Mouse (Mus musculus) inflammation-experienced regulatory T-cells, adult 6 months (primary cell): Measurements from ENCODE around the gene Pde6g. TPM values are rescaled to one million over a fixed set of nuclear protein-coding genes. Genes with fewer than 3 reads are reported as not detected.
A peak's percentile ranks its signal among the peaks of the same experiment; 100 is the strongest.

Experiments
- ATAC-seq: one replicate; pipeline ENCODE4 v1.8.0; 2017
- polyA plus RNA-seq, 3 experiments: library from polyadenylated mRNA; unstranded; fragments of 100-300 nt; shearing (Covaris generic); gene quantifications; one replicate each; pipeline ENCODE4 v1.2.1; 2017

Gene Pde6g
- polyA plus RNA-seq = under 1 TPM in 2 of 3 experiments, not detected in 1; 0.15 to 0.56 TPM

DNA sequence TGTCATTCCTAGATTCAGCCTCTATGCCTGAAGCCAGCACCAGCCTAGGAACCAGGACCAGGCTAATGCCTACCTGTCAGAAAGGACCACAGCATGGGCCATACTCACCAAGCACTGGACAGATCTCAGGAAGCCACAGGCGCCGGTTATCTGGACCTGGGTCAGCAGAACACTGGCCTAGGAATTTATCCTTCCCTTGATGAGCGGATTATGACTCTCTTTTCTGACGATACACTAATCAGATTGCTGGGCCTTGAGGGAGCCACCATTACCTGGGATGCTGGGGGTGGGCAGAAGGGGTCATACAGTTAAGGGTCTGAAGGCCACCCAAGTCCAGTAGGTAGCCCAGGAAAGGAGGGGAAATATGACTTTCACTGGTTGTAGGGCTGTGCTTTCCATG is at the start of gene Pde6g:
Gene Pde6g (minus strand): TSS at position 195 of the 400 bp plus-strand sequence.
- ATAC-seq = no peak

DNA sequence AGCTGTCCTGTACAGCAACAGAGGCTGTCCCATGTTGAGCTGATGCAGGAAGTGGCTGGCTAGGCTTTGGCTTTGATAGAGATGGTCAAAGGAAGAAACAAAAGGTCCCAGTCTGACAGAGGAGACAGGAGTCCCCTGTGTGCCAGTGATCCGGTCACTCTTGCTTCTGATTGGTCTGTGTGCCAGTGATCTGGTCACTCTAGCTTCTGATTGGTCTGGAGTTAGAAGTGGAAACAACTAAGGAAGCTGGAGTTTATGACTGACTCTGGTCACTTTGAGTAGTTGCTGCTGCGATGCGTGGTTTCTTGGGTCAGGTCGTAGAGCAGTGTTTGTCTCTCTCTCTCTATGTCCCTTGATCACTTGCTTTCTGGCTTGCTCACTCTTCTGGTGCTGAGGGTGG is 48.4 kb upstream of the Pde6g start:
- no peak for ATAC-seq

DNA sequence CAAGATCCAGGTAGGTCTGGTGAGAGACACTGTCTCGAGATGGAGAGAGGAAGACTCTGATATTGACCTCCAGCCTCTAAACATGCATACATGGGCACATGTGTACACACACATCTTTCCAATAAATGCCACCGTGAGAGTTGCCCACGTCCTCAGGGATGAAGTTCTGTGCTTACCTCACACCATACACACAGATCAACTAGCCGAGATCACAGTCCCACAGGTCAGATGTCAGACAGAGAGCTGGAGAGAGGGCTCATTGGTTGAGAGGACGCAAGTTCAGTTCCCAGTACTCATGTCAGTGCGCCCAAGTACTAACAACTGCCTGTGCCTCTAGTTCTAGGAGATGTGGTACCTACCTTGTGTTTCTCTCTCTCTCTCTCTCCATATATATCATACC is 47.7 kb upstream of the Pde6g start:
- no peak for ATAC-seq

DNA sequence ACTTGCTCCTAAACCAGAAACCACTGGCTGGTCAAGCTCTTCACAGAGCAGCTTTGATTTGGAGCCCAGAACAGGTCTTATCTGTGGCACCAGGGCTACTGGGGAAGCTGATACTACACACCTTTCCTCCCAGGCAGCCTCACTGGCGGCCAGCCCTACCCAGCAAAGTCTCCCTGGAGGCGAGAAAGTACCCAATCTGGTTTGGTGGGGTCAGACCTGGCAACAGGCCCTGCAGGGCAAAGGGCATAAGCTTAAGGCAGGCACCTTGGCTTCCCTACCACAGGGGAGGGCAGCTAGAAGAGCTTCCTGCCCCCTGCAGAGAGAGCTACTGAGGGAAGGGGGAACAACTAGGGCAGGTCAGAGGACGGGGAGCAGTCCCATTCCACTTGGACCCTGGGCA is 47.1 kb upstream of the Pde6g start:
- no peak for ATAC-seq

DNA sequence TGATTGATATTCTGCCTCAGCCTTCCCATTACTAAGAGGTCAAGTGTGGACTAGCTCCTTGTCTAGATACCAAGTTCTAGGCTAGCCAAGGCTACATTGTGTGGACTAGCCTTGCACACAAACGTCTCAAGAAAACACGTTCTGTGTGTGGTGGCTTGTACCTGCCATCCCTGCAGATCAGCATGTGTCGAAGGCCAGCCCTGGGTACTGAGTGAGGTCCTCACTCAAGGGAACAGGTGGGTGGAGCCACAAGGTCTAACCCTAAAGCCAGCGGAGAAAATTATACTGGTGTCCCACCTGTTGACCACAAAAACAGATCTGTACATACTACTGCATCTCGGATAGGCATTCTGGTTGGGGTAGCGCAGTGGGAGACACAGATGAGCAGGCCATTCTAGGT is 46.6 kb upstream of the Pde6g start:
- no peak for ATAC-seq

DNA sequence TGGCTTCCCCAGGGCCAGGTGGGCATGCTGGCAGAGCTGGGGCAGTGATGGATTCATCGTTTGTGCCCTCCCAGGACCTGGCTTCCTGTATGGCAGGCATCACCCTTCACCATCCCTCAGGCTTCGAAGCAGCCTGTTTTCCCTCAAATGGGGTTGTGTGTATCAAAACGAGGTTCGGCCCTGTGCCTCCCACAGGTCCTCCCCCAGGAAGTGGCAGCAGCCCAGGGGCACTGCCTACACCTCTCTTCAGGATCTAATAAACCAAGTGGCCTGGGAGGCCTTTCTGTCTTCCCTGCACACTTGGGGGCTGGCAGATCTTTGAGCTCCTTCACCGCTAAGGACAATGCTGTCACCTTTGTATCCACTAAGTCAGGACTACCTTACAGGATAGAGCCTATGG is 45.6 kb upstream of the Pde6g start:
- no peak for ATAC-seq

DNA sequence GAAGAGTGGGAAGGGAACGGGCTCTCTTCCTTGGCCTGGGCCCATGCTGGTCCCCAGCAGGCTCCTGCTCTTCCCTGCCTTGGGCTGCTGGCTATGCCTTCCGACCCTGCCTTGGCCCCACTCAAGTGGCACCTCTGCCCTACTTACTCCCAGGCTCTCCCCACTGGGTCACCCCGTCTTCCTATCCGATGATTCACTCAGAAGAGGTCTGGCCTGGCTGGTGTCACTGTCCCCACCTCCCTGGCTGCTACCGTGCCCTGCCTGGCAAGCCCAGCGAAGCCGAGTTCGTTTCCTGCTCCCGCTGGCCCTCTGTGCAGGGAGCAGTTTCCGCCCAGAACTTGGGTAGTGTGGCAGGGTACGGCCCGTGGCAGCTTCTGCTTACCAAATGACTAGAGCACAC is 44.9 kb upstream of the Pde6g start:
- no peak for ATAC-seq

DNA sequence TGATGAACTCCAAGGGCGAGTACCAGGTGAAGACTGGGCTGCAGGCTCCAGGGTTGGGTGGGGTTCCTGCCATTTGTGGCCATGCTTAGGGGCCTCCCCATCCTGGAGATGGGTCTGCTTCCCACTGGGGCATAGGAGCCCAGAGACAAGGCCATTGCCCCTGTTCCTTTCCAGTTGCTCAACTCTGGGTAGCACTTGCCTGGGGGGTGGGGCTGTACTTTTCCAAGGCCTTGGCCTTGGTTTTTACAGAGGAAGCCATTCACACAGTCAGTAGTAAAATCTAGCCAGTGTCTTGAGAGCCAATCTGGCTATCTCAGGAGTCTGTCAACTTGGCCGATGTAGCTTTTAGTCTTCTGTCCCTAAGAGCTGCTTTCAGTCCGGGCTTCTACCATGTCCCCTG is 44.1 kb upstream of the Pde6g start:
- ATAC-seq = no peak

DNA sequence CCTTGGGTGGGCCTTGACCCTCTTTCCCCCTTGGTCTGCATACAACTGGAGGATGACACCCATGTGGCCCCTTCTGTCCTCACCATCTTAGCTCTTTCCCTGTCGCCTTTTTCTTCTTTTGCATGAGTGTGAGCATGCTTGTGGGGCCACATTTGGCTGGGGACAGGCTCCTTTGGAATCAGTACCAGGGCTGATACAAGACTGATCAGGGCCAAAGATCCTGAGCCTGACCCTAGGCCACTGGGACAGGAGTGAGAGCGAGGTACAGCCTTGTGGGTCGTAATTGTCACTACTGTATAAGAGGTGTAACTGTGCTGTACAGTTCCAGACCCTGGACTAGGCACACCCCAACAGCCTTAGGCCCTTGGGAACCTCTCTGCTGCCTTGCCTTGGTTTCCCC is 40.6 kb upstream of the Pde6g start:
- no peak for ATAC-seq

DNA sequence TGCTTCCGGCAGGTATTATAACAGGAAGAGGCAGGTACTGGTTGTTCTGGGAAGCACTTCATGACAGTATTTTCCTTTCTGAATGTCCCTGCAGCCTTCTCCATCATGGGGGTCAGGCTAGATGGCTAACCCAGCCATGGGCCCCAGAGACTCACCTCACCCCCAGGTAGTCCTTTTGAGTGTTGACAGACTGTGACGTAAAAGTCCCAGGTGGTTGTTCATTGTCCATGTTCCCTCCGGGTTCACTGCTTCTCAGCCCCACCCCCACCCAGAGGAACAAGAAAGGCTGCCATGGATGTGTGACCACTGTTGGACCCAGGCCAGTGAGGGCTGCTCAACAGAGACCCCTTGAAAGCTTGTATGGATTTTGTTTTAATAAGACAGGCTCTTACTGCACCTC is 40.1 kb upstream of the Pde6g start:
- no peak for ATAC-seq

DNA sequence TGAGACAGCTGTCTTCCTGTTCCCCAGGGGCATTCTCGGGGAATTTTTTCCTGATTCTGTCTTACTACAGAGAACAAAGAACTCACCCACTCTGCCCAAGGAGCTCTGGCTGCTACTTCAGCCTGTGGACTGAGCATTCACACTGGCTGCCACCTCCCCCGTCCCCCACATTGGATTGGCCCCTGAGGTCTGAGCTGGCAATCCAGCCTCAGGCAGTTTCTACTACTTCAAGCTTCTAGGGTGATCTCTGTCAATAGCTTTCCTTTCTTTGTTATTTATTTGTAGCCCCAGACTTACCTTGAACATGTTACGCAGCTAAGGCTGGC is 39.5 kb upstream of the Pde6g start:
- ATAC-seq = no peak

DNA sequence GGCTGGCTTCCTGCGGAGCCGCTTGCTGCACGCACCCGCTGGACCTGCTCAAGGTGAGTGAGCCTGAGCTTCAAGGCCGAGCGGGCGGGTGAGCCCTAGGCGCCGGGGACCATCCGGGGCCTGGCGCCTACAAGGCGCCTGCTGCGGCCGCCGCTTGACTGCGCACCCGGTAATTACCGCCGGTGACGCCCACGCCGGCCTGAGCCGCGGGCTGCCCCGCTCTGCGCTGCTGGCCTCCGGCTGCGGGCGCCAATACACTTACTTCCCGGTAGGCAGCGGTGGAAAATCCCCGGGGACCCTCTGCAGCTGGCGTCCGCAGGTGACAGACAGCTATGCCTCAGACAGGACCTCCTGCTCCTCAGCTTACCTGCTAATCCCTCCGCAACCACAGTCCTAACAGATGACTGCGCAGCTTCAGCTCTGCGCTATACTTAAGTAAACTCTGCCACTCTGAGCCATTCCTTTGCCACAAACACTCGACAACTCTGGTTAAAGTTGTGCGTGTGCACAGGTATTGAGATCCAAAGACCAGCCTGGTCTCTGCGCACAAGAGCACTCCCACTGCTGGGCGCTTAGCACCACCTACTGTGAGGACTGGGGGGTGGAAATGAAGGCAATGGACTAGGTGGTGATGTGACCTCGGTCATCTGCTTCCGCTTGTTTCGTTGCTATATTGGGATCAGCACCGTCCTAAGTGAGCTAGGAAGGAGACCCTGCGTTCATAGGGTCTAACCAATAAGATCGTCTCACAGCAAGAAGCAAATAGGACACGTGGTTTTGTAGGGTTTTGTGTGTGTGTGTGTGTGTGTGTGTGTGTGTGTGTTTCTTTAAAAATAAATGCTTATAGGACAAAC is 39.0 kb upstream of the Pde6g start:
- ATAC-seq = peak; percentile 49

DNA sequence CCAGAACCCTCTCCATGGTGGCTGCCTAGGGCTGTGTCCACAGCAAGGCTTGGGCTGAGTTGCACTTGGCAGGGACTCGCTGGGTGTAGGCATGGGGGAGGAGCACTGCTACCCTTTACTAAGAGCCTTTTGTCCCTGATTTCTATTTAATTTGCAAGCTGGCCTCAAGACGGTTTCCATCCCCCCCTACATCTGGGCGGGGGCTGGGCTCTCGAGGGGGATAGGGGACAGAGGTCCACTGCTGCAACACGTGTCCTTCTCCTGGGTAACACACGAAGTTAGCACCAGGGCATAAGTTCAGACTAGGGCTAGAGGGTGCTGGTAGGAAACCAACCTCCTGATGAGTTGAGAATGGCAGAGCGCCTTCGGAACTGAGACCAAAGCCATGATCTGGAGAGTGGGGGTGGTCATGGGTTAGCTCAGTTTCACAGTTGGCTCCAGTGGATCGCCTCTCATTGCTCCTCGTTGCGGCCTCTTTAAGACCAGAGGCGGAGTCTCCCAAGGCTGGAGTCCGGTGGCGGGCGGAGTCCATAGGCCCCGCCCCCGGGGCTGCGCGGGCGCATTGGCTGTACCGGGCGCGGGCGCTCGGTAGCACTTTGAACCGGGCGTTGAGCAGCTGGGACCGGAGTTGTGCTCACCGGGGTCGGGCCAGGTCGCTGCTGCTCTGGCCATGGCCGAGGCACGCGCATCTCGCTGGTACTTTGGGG is 38.2 kb upstream of the Pde6g start, which contains the start of gene Slc25a10:
Gene Slc25a10 (plus strand): TSS at position 524 of the 707 bp plus-strand sequence.
- peak; percentile 63 for ATAC-seq

DNA sequence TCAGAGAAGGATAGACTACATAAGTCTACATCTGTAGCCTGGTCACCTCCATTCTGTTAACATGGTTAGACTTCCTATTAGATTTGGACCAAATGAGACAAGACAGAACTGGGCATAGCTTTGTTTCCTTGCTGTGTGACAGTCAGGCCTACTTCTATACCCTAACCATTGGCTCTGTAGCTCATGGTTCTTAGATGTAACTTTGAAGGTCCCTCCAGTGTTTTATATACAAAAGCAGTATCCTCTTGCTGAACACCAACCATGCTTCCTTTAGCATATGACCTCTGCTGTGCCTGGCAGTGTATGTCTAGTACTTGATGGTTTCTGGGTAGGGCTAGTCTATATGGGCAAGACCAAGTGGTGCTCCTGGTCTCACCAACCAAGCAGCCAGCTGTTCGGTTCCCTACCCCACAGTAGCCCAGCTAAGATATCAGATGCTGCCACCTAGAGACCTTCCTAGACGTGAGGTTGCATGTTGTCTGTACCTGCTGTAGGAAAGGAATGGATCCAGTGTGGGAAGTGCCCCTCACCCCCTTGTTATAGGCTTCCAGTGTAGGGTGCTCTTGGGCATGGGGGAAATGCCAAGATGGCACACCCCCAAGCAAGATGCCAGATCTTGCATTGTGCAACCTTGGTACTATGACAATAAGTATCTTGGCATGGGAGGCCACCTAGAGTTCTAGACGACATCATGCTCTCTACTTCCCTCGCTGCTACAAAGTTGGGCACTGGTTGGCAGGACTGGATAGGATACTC is 37.2 kb upstream of the Pde6g start:
- ATAC-seq = no peak

DNA sequence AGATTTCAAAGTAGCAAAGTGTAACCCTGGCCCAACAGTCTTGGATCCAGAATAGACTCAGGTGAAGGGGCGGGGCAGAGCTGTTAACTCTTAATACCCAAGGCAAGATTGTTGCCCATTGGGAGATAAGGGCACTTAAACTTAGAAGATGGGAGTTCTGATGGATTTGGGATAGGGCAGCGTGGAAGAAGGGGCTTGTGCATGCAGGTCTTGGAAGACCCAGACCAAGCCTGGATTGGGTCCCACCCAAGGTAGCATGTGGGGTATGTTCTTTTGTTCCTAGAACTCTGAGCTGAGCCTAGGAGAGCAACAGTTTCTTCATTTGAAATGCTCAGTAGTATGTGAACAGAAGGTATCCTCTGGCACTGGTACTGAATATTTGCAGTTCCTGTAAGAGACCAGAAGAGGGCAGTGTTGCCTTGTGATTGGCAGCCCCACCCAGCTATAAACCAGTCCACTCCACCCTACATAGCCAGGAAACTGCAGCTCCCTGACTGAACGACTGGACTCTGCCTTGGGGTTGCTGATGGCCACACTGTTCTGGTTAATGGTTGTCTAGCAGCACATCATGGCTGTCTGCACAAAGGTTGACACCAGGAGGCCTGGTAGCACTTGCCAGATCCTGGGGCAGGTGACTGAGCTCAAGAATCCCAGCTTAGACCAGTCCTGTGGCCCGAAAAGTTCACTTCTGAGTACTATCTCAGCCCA is 35.9 kb upstream of the Pde6g start:
- peak; percentile 30 for ATAC-seq

DNA sequence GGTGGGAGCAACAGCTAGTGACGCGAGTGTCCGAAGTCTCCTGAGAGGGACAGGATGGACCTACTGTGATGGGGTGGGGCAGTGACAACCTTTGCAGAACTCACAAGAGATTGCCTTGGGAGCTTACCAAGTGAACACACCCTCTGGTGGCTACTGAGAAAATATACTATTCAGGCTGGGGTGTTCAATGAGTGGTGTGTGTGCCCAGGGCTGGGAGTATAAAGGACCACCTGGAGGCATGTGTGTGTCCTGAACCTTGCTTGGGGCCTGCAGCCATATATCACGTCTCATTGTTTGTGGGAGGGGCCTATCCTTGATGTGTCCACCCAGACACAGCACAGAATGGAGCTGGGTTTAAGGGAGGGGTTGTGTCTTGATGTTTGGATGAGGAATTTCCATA is 35.2 kb upstream of the Pde6g start:
- ATAC-seq = no peak

DNA sequence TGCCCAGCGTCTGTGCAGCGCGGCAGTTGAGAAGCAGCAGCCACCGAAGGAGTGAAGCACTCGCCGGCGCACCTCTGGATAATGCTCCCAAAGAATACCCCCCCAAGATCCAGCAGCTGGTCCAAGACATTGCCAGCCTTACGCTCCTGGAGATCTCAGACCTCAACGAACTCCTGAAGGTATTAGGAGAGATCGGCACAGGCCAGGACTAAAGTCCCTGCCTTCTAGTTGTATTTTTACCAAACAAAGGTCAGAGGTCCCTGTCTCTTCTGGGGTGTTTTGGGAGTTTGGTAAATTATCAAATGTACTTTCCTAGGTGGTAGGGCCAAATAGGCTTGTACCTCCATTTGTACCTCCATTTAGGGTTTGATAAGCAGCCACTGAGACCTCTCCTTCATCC is 32.0 kb upstream of the Pde6g start:
- ATAC-seq = no peak

DNA sequence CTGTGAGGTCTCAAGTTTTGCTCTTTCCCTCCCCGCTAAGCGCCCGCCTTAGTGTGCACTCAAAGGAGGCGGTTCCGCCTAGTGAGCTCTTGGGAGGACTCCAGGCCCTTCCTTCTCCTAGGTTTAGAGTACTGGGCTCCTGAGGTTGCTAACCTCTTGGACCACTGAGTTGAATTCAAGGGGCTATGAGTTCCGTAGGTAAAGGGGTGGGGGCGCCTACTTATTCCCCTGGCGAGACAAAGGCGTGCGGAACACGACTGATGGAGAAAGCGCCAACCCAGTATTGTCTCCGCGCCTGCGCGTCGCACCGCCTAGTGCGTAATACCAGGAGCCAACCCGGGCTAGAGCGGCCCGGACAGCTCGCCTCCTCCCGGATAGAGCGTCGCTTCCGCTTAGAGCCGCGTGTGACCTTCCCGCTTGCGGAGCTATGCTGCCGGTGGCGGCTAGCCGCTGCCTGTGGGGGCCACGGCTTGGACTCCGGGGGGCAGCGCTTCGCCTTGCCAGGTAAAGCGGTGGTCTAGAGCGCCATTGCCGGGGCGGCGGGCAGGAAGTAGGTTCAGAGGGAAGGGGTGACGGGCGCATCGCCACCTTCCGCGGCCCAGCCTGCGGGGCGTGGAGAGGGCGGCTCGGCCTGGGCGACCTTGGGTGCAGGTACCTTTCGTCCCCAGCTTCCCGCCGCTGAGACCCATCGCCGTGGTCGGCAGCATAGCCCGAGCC is 31.1 kb upstream of the Pde6g start, which contains the start of gene Mrpl12:
Gene Mrpl12 (plus strand): TSS at position 349 of the 717 bp plus-strand sequence.
- peak; percentile 94 for ATAC-seq

DNA sequence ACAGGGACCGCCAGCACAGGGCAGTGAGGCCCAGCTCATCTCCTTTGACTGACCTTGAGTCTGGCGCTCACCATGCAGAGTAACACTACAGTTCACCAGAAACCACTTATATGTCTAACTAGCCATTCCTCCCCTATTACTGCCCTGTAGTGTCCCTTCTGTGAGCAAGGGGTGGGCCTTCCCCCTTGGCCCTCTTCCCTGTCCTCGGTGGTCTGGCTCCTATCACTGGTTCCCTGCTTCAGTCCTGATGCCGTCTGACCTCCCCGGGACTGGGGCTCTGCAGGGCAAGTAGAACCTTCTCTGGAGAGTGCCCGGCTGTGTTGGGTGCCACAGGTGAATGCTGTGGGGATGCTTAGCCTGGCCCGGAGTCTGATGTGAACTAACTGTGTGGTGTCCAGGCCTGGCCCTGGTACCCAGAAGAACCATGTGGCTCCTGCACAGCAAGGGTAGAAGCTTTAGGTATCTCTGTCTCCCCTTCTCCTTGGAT is 30.2 kb upstream of the Pde6g start:
- ATAC-seq = no peak

DNA sequence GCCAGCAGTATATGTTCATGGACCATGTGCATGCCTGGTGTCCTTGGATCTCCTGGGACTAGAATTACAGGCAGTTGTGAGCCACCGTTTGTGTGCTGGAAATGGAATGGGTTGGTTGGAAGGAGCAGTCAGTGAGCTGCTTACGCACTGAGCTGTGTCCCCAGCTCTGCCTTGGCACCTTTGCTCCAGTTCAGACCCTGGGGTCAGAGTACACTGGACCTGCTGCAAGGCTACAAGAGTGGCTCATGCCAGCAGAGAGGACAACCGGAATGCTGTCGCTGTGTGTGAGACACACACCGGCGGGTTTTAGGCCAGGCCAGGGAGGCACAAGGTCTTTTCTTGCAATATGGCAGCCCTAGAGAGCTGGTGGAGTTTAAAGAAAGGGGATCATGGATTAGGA is 18.8 kb upstream of the Pde6g start:
- ATAC-seq = no peak

DNA sequence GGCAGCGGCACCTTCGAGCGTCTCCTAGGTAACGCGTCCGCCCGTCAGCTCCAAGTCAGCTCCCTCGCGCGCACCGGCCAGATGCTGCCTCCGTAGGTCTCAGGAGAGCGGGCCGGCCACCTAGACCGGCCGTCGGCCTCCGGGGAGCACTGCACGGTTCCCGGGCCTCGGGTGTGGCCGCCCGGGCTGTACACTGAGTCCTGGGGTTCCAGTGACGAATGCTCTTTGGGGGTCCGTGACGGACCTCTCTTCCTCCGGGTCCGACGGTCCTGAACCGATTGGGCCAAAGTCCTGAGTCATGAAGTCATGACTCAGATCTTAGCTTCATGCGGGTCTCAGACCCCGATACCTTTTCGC is 14.4 kb upstream of the Pde6g start:
- no peak for ATAC-seq
